Mouse (Mus musculus): ENCODE measurements around the gene Zfp386.

The Zfp386 gene

GRCm38 (mm10) chr12:116047440-116048377, at the start of gene Zfp386:
Gene Zfp386, plus strand, starts transcription at chr12:116047724.
- WGBS, result 1% methylated on average over 55 of the region's 55 CpGs

GRCm38 (mm10) chr12:115999784-116000183, 47.7 kb upstream of the Zfp386 start:
- WGBS, result 74% methylated on average over 3 of the region's 3 CpGs

- 84% methylated on average over 1 of the region's 1 CpGs for WGBS
Measured at GRCm38 (mm10) chr12:116002946-116003345, 44.6 kb upstream of the Zfp386 start.

GRCm38 (mm10) chr12:116010812-116011211, 36.7 kb upstream of the Zfp386 start:
- WGBS, result 85% methylated on average over 2 of the region's 2 CpGs

- 48% methylated on average over 2 of the region's 2 CpGs for WGBS
Measured at GRCm38 (mm10) chr12:116028095-116028494, 19.4 kb upstream of the Zfp386 start.

- whole genome bisulfite sequencing, result 58% methylated on average over 5 of the region's 5 CpGs
Measured at GRCm38 (mm10) chr12:116035346-116035745, 12.2 kb upstream of the Zfp386 start.

- 73% methylated on average over 5 of the region's 5 CpGs for WGBS
Measured at GRCm38 (mm10) chr12:116044785-116045184, 2.7 kb upstream of the Zfp386 start.

- 35% methylated on average over 7 of the region's 7 CpGs for WGBS
Measured at GRCm38 (mm10) chr12:116048766-116049165, 1.2 kb downstream of the Zfp386 start.

GRCm38 (mm10) chr12:116049236-116049635, 1.7 kb downstream of the Zfp386 start:
- WGBS, result 42% methylated on average over 3 of the region's 3 CpGs

GRCm38 (mm10) chr12:116049701-116050100, 2.2 kb downstream of the Zfp386 start:
- 58% methylated on average over 6 of the region's 6 CpGs for WGBS

- 91% methylated on average over 8 of the region's 8 CpGs for WGBS
Measured at GRCm38 (mm10) chr12:116054342-116054741, 6.8 kb downstream of the Zfp386 start.

GRCm38 (mm10) chr12:116056112-116056511, 8.6 kb downstream of the Zfp386 start:
- WGBS, result 92% methylated on average over 3 of the region's 3 CpGs

GRCm38 (mm10) chr12:116061561-116062193, 14.2 kb downstream of the Zfp386 start:
- WGBS, result 98% methylated on average over 5 of the region's 5 CpGs

- 95% methylated on average over 2 of the region's 2 CpGs for WGBS
Measured at GRCm38 (mm10) chr12:116062194-116062583, 14.7 kb downstream of the Zfp386 start.

- 94% methylated on average over 4 of the region's 4 CpGs for WGBS
Measured at GRCm38 (mm10) chr12:116063020-116063419, 15.5 kb downstream of the Zfp386 start.

- 27% methylated on average over 3 of the region's 3 CpGs for WGBS
Measured at GRCm38 (mm10) chr12:116071023-116071422, 23.5 kb downstream of the Zfp386 start.

- WGBS, result 9% methylated on average over 33 of the region's 33 CpGs
Measured at GRCm38 (mm10) chr12:116077074-116077854, 29.7 kb downstream of the Zfp386 start, which contains the start of gene Vipr2. Gene Vipr2, plus strand, starts transcription at chr12:116077726.

- WGBS, result 2% methylated on average over 24 of the region's 24 CpGs
Measured at GRCm38 (mm10) chr12:116077855-116078366, 30.4 kb downstream of the Zfp386 start.

- 72% methylated on average over 6 of the region's 6 CpGs for WGBS
Measured at GRCm38 (mm10) chr12:116083125-116083524, 35.6 kb downstream of the Zfp386 start.

- 85% methylated on average over 2 of the region's 2 CpGs for WGBS
Measured at GRCm38 (mm10) chr12:116084294-116084693, 36.8 kb downstream of the Zfp386 start.

GRCm38 (mm10) chr12:116086951-116087600, 39.6 kb downstream of the Zfp386 start:
- WGBS, result 78% methylated on average over 5 of the region's 5 CpGs

All from cerebral cortex, adult 2 months (tissue).